Mouse (Mus musculus): ENCODE measurements around the gene Stpg2.

Stpg2 gene

DNA sequence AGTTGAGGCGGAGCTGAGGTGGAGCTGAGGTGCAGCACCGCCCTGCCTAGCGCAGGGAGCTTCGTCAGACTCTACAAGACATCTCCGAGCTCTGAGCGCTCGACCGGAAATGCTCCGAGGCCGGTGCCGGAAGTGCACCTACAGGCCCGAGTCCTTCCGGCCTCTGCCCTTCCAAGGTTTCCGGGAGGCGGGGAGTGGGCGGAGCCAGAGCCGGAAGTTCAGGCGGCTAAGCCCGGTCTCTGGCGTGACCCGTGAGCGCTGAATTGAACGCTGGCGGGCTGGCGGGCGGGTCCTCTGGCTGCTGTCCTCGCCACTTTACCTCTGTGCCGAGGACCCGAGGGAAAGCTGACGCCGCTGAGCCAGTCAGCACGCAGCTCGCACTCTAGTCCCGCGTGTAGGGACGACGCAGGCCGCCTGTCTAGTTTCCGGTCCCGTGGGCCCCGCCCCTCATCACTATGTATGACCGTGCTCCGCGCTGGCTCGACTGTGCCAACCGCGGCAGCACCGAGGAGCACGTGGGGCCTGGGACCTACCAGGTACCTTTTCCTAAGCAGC, at the start of gene Stpg2:
TSS of gene Stpg2 (plus strand) at position 251 of the 555 bp plus-strand sequence.
- no peak for DNase-seq (ENCODE audit: low read depth, low spot score)

DNA sequence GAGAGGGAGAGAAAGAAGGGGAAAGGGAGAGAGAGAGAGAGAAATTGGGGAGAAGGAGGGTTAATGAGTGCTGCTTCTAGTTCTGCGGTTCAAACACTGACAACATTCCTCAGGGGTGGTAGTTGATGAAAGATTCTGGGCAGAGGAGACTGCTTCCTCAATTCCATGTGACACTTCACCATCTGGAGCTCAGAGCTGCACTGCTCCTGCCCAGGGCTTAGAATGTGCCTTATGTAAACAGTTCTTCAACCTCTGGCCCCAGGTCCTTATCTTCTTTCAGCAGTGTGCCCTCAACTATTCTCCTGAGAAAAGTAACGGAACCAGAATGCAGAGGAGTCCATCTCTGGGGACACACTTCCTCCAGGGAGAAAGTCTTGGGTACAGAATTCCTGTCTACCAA, 43.3 kb upstream of the Stpg2 start:
- peak; percentile 43 for DNase-seq (ENCODE audit: low read depth, low spot score)

DNA sequence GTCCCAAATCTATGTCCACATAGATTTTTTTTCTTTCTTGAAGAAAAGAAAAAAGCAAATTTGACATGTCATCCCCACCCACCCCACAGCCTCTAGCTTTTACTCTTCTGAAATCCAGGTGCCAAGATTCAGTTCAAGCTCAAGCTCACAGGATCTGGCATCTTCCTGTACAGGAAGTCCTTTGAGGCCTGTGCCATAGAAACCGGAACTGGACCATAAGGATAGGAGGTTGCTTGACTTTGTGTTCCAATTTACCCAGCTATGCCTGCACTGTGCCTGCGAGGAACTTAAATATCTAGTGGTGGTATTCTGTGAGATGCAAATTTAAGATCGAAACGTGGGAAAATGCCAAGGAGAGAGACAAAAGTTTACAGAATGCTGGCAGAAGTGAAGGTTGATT, 42.8 kb upstream of the Stpg2 start:
- no peak for DNase-seq (ENCODE audit: low read depth, low spot score)

DNA sequence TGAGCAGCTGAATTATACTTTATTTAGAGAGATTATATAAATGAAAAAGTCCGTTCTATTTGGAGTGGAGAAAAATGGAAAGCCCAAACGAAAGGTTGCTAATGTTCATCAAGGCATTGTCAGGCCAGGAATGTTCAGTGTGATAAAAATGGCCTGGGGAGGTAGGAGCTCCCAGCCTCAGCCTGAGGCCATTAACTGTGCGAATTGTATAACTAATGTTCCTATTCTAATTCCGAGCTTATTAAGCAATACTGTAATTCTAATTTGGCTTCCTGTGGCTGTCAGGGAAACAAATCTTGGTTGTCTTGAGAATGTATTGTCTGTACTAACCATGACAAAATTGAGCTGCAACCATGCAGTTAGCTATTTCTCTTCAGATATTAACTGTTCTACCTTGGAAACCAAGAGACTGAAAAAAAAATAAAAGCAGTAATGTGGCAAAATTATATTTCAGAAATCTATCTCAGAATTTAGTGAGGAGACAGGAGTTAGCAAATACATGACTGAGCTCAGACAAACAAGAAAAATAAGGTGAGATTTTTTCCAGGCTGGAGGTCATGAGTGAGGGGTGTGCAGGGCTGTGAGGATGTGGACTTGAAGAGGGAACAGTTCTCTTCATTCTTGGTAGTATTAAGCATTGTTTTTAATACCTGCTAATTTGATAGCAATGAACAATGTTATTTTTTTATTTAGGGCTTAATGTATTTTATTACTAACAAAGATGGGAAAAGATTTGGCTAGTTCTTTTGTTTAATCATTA, 36.8 kb upstream of the Stpg2 start:
- DNase-seq (ENCODE audit: low read depth, low spot score), result no peak

DNA sequence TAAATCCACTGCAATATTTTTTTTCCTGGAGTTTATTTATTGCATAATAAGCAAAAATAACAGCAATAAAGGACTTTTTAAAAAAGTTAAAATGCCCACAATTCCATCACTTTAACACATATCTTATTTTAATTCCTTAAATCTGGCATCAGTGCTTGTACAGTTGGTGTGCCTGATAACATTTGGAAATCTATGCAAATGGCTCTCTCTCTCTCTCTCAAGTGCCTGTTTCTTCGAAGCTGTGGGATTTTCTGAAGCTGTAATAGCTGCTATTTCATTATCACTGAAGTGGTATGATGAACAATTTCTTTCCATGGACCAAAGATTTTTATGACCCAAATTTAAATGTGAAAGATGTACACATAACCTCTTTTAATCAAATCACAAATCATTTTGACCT, 35.8 kb upstream of the Stpg2 start:
- DNase-seq (ENCODE audit: low read depth, low spot score), result no peak

DNA sequence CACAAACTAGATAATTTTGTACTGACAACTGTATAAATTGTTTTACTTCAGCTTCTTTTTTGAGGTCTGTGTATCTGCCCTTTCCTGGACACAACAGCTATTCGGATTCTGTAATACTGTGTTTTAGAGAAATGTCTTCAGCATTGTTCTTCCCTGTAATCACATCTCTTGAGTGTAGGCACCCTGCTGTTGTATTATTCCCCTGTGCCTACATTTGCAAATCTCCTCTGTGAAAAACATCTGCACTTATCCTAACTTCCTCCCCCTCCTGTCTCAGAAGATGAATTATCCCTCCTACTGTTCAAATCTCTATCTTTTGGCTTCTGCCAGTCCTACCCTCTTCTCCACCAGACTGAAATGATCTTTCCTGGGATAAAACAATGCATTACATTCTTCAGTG, 28.6 kb upstream of the Stpg2 start:
- no peak for DNase-seq (ENCODE audit: low read depth, low spot score)

DNA sequence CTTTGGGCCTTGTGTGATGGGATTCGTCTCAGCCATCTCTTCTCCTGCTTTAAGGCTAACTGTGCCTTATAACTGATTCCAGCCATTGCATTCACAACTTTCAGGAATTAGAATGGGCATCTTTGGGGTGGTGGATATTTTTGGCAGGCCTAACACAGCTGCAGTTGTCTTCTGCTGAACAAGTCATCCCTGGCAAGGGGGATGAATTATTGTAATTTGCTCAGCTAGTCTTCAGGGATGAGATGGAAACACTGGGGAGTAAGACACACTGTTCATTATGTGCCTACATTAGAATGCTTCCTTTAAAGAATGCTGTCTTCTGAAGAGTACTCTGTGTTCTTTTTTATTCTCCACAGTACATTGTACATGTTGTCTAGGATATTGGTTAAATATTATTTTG, 14.0 kb upstream of the Stpg2 start:
- DNase-seq (ENCODE audit: low read depth, low spot score), result no peak

DNA sequence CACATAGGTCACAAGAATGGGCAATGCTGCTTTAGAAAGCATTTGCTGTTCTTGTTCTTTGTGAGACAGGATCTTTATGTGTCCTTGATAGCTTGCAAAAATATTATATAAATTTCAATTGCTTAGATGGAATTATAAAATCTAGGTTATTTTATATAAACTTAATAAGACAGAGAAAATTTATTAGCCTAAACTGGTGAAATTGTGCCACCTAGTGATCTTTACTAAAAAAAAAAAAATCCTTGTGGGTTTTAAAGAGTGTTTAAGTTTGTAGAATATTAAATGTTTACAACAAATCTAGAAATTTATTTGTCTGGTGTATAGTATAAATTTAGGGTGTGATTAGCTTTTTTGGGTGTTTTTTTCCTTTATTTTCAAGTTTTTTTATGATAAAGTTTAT, 11.6 kb upstream of the Stpg2 start:
- DNase-seq (ENCODE audit: low read depth, low spot score), result peak; percentile 43

DNA sequence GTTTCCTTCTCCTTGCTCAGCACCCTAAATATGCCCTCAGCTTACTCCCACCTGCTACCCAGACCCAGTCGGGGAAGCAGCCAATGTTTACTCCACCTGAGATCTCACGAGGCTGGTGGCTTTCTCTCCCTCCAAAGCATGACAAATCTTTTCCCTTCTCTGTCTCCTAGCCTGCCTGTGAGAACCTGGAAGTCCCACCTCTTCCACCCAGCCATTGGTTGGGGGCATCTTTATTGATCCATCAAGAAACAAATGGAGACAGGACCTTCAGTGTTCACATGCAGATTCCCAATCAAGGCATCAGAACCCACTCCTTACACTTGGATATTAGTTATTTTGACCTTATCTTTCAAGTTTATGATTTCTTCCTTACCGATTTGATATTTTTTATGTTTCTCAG, 7.1 kb upstream of the Stpg2 start:
- no peak for DNase-seq (ENCODE audit: low read depth, low spot score)

DNA sequence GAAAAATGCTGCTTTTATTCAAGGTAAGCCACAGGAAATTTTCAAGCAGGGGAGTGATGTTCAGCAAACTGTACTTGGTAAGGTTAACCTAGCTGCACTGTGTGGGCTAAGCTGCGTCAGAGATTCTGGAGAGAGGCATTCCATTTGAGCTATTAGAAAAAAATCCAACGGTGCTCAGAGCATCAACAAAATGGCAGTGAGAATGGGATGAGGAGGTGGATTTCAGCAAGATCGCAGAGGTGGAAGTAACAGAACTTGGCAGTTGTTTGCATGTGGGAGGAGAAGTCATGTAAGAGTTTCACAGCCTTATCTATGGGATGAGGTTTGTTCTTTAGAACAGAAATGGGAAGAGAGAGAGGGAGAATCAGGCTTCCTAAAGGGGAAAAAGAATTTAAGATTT, 5.2 kb upstream of the Stpg2 start:
- no peak for DNase-seq (ENCODE audit: low read depth, low spot score)

DNA sequence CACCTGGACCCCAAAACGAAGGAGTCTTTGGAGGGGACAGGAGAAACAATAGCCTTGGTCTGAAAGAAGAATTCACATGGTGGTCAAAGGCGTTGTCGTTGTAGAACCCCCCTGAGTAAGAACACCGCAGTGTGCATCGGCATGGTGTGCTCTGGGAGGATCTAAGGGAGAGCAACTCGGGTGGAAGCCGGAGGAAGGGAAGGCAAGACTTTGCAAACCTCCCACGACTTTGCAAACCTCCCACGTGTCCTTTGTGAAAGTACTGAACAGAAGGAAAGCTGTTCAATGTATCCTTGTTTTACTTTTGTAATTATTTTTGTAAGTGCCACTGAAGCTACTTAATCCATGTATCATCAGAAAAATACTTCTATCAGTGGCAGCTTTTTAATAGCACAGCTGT, 11.5 kb downstream of the Stpg2 start:
- no peak for DNase-seq (ENCODE audit: low read depth, low spot score)

DNA sequence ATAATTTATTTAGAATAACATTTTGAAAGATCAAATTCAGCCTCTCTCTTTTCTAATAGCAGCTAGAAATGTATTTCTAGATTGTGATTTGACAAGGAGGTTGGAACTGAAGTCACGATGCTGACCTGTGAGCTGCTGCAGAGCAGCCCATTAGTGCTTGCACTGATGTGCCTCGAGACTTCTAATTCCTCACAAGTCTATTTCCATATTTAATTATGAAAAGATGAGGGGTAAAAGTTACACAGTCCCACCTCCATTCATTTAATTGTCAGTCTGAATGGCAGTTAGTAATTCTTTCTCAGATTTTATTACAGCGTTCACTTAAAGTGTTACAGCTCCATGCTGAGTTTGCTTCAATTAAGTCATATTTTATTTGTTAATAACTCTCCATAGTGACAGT, 19.6 kb downstream of the Stpg2 start:
- no peak for DNase-seq (ENCODE audit: low read depth, low spot score)

DNA sequence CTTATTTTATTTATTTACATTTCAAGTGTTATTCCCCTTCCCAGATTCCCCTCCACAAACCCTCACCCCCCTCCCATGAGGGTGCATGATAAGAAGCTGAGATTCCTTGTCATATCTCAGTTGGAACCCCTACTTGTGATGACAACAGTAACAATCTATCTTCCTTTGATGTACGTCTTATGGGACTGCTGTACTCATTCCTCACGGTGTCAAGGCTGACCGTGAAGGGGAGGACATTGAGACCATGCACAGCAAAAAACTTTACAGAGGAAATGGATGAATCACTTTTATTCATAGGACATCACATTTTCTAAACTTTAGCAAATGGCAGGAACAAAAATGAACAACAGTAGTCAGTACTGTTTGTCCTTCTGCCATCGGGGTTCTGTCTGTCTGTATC, 21.3 kb downstream of the Stpg2 start:
- no peak for DNase-seq (ENCODE audit: low read depth, low spot score)

DNA sequence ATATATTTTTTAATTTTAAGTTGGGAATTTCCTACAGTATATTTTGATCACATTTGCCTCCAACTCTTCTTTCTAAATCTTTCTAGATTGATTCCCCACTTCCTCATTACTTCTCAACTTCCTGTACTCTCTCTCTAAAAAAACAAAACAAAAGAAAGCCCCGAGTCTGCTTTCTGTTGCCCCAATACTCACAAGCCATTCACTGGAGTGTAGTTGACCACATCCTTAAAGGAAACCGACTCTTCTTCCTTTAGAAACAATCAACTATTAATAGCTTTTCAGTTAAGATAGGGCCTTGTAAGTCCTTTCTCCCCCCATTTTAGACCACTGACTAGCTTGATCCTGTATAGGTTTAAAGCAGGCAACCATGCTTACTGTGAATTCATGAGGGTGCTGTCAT, 39.7 kb downstream of the Stpg2 start:
- no peak for DNase-seq (ENCODE audit: low read depth, low spot score)

DNA sequence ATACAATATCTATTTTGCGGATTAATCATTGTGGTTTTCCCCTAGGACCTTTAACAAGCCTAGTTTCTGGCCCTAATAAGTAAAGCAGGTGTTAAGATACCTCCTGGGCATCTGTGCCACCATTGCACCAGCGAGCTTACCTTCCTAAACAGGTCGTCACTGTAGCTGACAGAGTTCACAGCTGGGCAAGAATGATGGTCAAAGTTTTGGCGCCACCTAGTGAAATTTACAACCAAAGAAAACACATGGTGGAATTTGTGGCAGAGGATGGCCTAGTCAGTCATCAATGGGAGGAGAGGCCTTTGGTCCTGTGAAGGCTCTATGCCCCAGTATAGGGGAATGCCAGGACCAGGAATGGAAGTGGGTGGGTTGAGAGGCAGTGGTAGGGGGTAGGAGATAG, 41.0 kb downstream of the Stpg2 start:
- DNase-seq (ENCODE audit: low read depth, low spot score), result peak; percentile 49

DNA sequence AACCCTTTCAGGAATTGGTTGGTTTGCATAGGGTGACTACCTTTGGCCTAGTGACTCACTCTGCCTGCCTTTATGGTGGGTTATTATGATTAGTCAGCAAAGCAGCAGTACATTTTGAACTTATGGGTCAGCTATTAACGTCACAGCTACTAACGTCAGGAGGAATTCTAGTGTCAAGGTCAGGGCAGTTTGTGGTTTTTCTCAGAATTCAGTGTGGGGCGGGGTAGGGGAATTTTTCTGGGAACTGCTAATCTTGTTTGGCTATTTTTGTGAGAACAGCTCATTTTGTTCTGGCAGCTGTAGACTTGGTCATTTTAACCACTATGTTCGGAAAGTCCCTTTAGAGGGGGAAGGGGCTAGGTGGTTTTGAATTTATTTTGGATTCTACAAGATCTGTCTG, 56.9 kb downstream of the Stpg2 start:
- peak; percentile 16 for DNase-seq (ENCODE audit: low read depth, low spot score)

DNA sequence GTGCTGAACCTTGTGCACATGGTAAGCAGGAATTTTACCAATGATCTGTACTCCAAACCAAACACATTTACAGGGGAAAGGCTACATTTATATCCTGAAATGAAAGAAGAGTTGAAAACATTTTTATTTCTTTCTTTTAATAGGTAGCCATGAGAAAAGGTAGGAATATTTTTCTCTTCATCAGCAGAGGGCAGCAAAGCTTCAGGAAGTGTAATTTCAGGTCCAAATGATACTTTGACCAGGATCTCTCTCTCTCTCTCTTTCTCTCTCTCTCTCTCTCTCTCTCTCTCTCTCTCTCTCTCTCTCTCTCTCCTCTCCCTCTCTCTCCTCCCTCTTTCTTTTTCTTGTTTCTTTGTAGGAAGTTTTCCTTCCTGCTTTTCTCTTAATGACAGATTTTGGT, 92.4 kb downstream of the Stpg2 start:
- DNase-seq (ENCODE audit: low read depth, low spot score), result peak; percentile 43

DNA sequence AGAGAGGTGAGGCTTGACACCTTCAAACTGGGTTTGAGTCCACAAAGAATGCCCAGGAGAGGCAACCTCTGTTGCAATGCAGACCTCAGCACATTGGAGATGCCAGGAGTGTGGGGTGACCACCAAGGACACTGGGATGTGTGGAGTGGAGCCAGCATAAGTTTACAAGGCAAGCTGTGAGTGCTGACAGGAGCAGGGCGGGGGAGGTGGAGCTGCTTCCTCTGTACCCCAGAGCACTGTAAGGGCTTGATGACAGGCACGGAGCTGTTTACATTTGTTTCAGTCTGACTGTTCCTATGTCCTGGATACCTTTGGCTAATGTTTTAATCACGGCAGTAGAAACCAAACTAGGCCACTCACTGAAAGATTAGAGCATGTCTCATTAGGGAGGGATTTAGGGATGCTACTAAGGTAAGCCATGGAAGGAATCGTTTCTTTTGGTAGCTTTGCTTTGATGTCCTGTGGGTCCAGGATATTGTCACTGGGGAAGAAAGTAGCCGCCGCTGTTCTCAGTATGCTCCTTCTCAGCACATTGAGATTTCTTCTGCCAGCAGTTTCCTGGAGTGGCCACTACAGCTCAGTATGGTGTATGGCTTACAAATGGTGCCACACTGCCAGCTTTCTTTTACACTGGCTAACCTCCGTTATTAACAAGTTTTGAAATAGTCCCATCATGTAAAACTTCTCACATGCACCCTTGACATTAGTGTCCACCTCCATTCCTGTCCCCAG, 102.8 kb downstream of the Stpg2 start:
- no peak for DNase-seq (ENCODE audit: low read depth, low spot score)

DNA sequence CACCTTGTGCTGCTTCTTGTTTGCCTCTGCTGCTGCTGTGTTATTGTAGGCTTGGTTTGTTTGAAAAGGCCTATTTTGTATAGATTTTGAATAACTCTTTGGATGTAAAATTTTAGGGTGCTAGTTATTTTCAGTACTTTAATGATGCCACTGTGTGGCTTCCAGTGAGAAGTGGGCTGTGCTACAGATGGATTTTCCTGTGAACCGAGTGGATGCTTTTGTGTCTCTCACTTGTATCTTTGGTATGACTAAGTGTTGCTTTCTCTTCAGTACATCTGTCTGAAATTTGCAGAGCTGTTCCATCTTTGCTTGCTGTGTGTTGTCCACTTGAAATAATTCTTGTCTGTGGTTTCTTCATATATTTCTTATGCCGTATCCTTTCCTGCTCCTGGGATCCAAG, 106.2 kb downstream of the Stpg2 start:
- no peak for DNase-seq (ENCODE audit: low read depth, low spot score)

DNA sequence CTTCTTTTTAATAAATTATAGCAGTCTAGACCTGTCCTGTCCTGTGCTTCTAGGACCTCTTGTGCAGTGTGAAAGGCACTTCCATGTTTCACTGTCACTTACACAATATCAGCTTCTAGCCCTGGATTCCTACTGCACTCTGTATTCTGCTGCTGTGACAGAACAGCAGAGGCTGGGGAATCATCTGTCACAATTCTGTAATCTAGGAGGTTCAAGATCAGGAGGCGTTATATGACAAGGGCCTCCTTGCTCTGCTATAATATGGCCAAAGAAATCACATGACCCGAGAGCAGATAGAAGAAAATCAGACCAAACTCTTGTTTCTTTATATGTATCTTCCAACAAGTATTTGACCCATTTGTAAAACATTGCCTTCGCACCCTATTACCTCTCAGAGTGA, 175.0 kb downstream of the Stpg2 start:
- DNase-seq (ENCODE audit: low read depth, low spot score), result no peak

DNA sequence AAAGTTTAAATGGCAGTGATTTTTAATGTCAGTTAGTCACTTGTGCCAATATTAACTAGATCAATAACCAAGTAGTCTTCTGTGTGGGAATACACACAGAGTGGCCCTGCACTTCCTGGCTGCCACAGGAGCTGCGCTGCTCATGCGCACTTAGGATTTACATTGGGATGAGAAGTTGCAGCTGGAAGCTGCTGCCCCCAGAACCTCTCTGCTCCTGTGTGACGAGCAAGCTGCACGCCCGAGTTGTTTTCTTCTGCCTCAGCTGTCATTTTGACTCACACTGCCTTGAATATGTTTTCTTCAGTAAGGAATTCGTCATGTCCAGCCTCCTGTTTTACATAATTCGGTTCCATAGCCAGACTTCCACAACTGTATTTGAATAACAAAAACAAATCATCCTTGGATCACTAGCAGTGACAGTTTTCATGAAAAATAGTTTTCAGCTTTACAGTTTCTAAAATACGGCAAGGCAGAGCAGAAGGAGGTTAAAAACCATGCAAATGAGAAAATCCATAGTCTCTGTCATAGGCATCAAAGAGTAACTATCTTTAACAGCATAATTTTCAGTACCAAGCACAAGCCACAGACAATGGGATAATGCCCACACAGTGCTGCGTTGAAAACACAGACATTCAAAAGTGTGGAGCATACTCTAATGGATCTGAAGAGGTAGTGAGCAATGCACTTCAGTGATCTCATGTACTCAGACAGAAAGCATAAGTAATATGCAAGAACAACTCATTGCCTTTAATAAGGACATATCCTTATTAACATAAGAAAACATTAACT, 191.8 kb downstream of the Stpg2 start:
- DNase-seq (ENCODE audit: low read depth, low spot score), result no peak

DNA sequence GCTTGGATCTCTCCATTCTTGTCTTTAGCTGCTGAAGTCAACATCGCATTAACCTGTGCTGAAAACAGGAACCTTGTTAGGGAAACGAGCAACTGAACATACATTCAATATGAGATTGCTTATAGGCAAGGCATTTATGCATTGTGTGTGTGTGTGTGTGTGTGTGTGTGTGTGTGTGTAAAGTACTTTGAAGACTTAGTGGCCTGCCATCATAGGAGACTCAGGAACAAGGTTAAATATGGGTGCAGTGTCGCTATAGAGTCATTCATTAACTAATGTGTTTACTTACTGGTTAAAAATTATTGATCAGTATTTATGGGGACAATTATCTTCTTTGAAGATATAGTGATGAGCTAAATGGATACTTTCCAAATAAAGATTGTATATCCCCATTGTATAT, 199.2 kb downstream of the Stpg2 start:
- no peak for DNase-seq (ENCODE audit: low read depth, low spot score)

Measured in 3T3-L1 (cell line).